Mouse (Mus musculus): Measurements from ENCODE around the gene Map3k4. TPM values are rescaled to one million over a fixed set of nuclear protein-coding genes. Genes with fewer than 3 reads are reported as not detected.

Map3k4 gene
- total RNA-seq, 1 experiment, result 31.7 TPM

- DNase-seq (ENCODE audit: low read depth, low spot score), result no peak
- Histone ChIP-seq H3K4me1 (ENCODE audit: control insufficient read depth in 2 of 2, insufficient read depth in 2 of 2, low read length in 2 of 2, poor library complexity in 1 of 2) (peaks cover 0 to 5% of the 10 kb centered on the region in 2 experiments; a peak in 2 of 4 replicates), H3K9ac (ENCODE audit: insufficient read depth, low read depth, low read length, poor library complexity, severe bottlenecking) (no peak overlapping the region), H3K9me3 (ENCODE audit: control insufficient read depth, insufficient read depth, low read depth, low read length) (no peaks in the 10 kb centered on the region), H3K4me3 (ENCODE audit: insufficient read depth in 1 of 2, low read depth in 1 of 2, low read length in 2 of 2, poor library complexity in 1 of 2, severe bottlenecking in 1 of 2) (no peak overlapping the region), H3K36me3 (ENCODE audit: control insufficient read depth, insufficient read depth, low read length, poor library complexity, severe bottlenecking) (peaks cover 11% of the 10 kb centered on the region; the same call in 1 of the 2 replicates), H3K27ac (ENCODE audit: insufficient read depth, low read depth, low read length, poor library complexity, severe bottlenecking) (no peak overlapping the region)
- in situ Hi-C loops (cut with MboI; ENCODE audit: low sequenced_read_pairs in 2 of 2, unreplicated experiment in 2 of 2), result no loop called here
- TF ChIP-seq ZC3H11A (IDR thresholded peaks at IDR 0.05; ENCODE audit: borderline replicate concordance, low read depth, low read length) (no peak), MAFK (IDR thresholded peaks at IDR 0.05; ENCODE audit: insufficient read depth, low read depth, low read length) (no peak), CHD2 (IDR thresholded peaks at IDR 0.05; ENCODE audit: low read depth, low read length) (no peak), ZNF384 (IDR thresholded peaks at IDR 0.05; ENCODE audit: low read depth, low read length) (no peak), HCFC1 (IDR thresholded peaks at IDR 0.05; ENCODE audit: borderline replicate concordance, insufficient read depth, low read length) (no peak)
These were observed 54.8 kb downstream of the Map3k4 start for GRCm38 (mm10) chr17:12263787-12264186.

GRCm38 (mm10) chr17:12262851-12263250 lies 55.7 kb downstream of the Map3k4 start:
- Histone ChIP-seq H3K9me3 (ENCODE audit: control insufficient read depth, insufficient read depth, low read depth, low read length) (no peaks in the 10 kb centered on the region), H3K9ac (ENCODE audit: insufficient read depth, low read depth, low read length, poor library complexity, severe bottlenecking) (no peak overlapping the region), H3K4me3 (ENCODE audit: insufficient read depth in 1 of 2, low read depth in 1 of 2, low read length in 2 of 2, poor library complexity in 1 of 2, severe bottlenecking in 1 of 2) (no peak overlapping the region), H3K4me1 (ENCODE audit: control insufficient read depth in 2 of 2, insufficient read depth in 2 of 2, low read length in 2 of 2, poor library complexity in 1 of 2) (peaks cover 0 to 5% of the 10 kb centered on the region in 2 experiments; a peak in 2 of 4 replicates), H3K27ac (ENCODE audit: insufficient read depth, low read depth, low read length, poor library complexity, severe bottlenecking) (no peak overlapping the region), H3K36me3 (ENCODE audit: control insufficient read depth, insufficient read depth, low read length, poor library complexity, severe bottlenecking) (peaks cover 11% of the 10 kb centered on the region; the same call in 1 of the 2 replicates)
- no peak for TF ChIP-seq MAFK (IDR thresholded peaks at IDR 0.05; ENCODE audit: insufficient read depth, low read depth, low read length)
- no peak for TF ChIP-seq ZNF384 (IDR thresholded peaks at IDR 0.05; ENCODE audit: low read depth, low read length)
- TF ChIP-seq HCFC1 (IDR thresholded peaks at IDR 0.05; ENCODE audit: borderline replicate concordance, insufficient read depth, low read length), result no peak
- TF ChIP-seq CHD2 (IDR thresholded peaks at IDR 0.05; ENCODE audit: low read depth, low read length), result no peak
- no peak for TF ChIP-seq ZC3H11A (IDR thresholded peaks at IDR 0.05; ENCODE audit: borderline replicate concordance, low read depth, low read length)
- no peak for DNase-seq (ENCODE audit: low read depth, low spot score)
- in situ Hi-C loops (cut with MboI; ENCODE audit: low sequenced_read_pairs in 2 of 2, unreplicated experiment in 2 of 2), result no loop called here

DNA sequence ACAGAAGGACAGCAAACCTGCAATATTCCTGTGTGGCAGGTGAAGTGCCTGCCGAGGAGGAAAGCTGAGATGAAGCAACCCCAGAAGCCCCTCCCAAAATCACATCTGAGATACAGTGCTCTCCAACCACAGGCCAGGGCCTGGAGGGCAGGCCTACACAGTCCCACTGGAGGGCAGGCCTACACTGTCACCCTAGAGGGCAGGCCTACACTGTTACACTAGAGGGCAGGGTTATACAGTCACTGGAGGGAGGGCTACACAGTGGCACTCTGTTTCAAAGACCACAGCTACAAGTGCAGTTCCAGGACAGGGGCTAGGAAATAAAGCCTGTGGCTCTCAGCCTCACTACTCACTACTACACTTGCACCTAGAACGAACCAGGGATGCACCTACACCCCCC lies 56.7 kb downstream of the Map3k4 start:
- Histone ChIP-seq H3K4me1 (ENCODE audit: control insufficient read depth in 2 of 2, insufficient read depth in 2 of 2, low read length in 2 of 2, poor library complexity in 1 of 2) (peaks cover 0 to 5% of the 10 kb centered on the region in 2 experiments; a peak in 2 of 4 replicates), H3K4me3 (ENCODE audit: insufficient read depth in 1 of 2, low read depth in 1 of 2, low read length in 2 of 2, poor library complexity in 1 of 2, severe bottlenecking in 1 of 2) (no peak overlapping the region), H3K9ac (ENCODE audit: insufficient read depth, low read depth, low read length, poor library complexity, severe bottlenecking) (no peak overlapping the region), H3K27ac (ENCODE audit: insufficient read depth, low read depth, low read length, poor library complexity, severe bottlenecking) (no peak overlapping the region), H3K36me3 (ENCODE audit: control insufficient read depth, insufficient read depth, low read length, poor library complexity, severe bottlenecking) (peaks cover 11% of the 10 kb centered on the region; the same call in 1 of the 2 replicates), H3K9me3 (ENCODE audit: control insufficient read depth, insufficient read depth, low read depth, low read length) (no peaks in the 10 kb centered on the region)
- no peak for DNase-seq (ENCODE audit: low read depth, low spot score)
- in situ Hi-C loops (cut with MboI; ENCODE audit: low sequenced_read_pairs in 2 of 2, unreplicated experiment in 2 of 2), result no loop called here
- TF ChIP-seq HCFC1 (IDR thresholded peaks at IDR 0.05; ENCODE audit: borderline replicate concordance, insufficient read depth, low read length) (no peak), ZNF384 (IDR thresholded peaks at IDR 0.05; ENCODE audit: low read depth, low read length) (no peak), MAFK (IDR thresholded peaks at IDR 0.05; ENCODE audit: insufficient read depth, low read depth, low read length) (no peak), CHD2 (IDR thresholded peaks at IDR 0.05; ENCODE audit: low read depth, low read length) (no peak), ZC3H11A (IDR thresholded peaks at IDR 0.05; ENCODE audit: borderline replicate concordance, low read depth, low read length) (no peak)

GRCm38 (mm10) chr17:12261376-12261775 lies 57.2 kb downstream of the Map3k4 start:
- Histone ChIP-seq H3K27ac (ENCODE audit: insufficient read depth, low read depth, low read length, poor library complexity, severe bottlenecking) (no peak overlapping the region), H3K9me3 (ENCODE audit: control insufficient read depth, insufficient read depth, low read depth, low read length) (no peaks in the 10 kb centered on the region), H3K9ac (ENCODE audit: insufficient read depth, low read depth, low read length, poor library complexity, severe bottlenecking) (no peak overlapping the region), H3K4me1 (ENCODE audit: control insufficient read depth in 2 of 2, insufficient read depth in 2 of 2, low read length in 2 of 2, poor library complexity in 1 of 2) (peaks cover 0 to 5% of the 10 kb centered on the region in 2 experiments; a peak in 2 of 4 replicates), H3K4me3 (ENCODE audit: insufficient read depth in 1 of 2, low read depth in 1 of 2, low read length in 2 of 2, poor library complexity in 1 of 2, severe bottlenecking in 1 of 2) (no peak overlapping the region), H3K36me3 (ENCODE audit: control insufficient read depth, insufficient read depth, low read length, poor library complexity, severe bottlenecking) (peaks cover 16% of the 10 kb centered on the region; the same call in 1 of the 2 replicates)
- TF ChIP-seq HCFC1 (IDR thresholded peaks at IDR 0.05; ENCODE audit: borderline replicate concordance, insufficient read depth, low read length), result no peak
- no peak for TF ChIP-seq ZC3H11A (IDR thresholded peaks at IDR 0.05; ENCODE audit: borderline replicate concordance, low read depth, low read length)
- no peak for TF ChIP-seq MAFK (IDR thresholded peaks at IDR 0.05; ENCODE audit: insufficient read depth, low read depth, low read length)
- no peak for TF ChIP-seq ZNF384 (IDR thresholded peaks at IDR 0.05; ENCODE audit: low read depth, low read length)
- no peak for TF ChIP-seq CHD2 (IDR thresholded peaks at IDR 0.05; ENCODE audit: low read depth, low read length)
- DNase-seq (ENCODE audit: low read depth, low spot score), result no peak
- in situ Hi-C loops (cut with MboI; ENCODE audit: low sequenced_read_pairs in 2 of 2, unreplicated experiment in 2 of 2), result no loop called here
